Mouse (Mus musculus): ENCODE results near the gene Asb13. TPM values are rescaled to one million over a fixed set of nuclear protein-coding genes. Genes with fewer than 3 reads are reported as not detected.

Gene Asb13
- polyA plus RNA-seq, 1 experiment from 2014 or later = 4.9 TPM

DNA sequence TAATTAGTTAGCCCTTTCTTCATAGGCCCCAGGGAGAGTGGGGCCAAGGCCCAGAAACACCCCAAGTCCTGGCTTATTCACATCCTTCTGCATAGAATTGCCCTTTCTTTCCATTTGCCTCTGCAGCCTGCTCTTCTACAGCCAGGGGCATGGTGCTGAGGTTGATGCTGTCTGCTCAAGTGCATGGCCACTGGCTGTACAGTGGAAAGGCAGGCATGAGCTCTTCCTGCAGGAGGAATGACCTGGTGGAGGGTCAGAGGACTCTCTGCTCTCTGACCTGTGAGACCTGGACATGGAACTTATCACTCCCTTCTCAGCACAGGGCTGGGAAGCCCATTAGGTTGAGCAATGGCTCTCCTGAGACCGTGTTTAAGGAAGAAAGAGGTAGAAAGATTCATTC lies 35.8 kb downstream of the Asb13 start:
- Histone ChIP-seq H3K27me3 (replicated peaks; ENCODE audit: control insufficient read depth, insufficient read depth, low read length) (no peaks in the 10 kb centered on the region), H3K4me1 (ENCODE audit: control insufficient read depth, insufficient read depth, low read length) (peaks cover 26% of the 10 kb centered on the region), H3K36me3 (ENCODE audit: control insufficient read depth, insufficient read depth, low read length) (no peaks in the 10 kb centered on the region), H3K9me3 (ENCODE audit: control insufficient read depth, low read length) (peaks cover 3% of the 10 kb centered on the region; the same call in 1 of the 2 replicates), H3K4me2 (ENCODE audit: low read depth, low read length) (no peak overlapping the region), H3K9ac (ENCODE audit: low read depth, low read length) (no peak overlapping the region), H3K27ac (replicated peaks; ENCODE audit: low read depth, low read length) (peak overlapping the region; percentile 54), H3K4me3 (ENCODE audit: low read depth, low read length) (no peak overlapping the region)
- ATAC-seq (ENCODE audit: low read depth) (no peak), DNase-seq (ENCODE audit: low spot score) (no peak)
- WGBS = 64% methylated on average over 1 of the region's 1 CpGs

- Histone ChIP-seq H3K27ac (replicated peaks; ENCODE audit: low read depth, low read length) (peak overlapping the region; percentile 54), H3K4me1 (ENCODE audit: control insufficient read depth, insufficient read depth, low read length) (peaks cover 26% of the 10 kb centered on the region), H3K9me3 (ENCODE audit: control insufficient read depth, low read length) (peaks cover 3% of the 10 kb centered on the region; the same call in 1 of the 2 replicates), H3K9ac (ENCODE audit: low read depth, low read length) (no peak overlapping the region), H3K4me2 (ENCODE audit: low read depth, low read length) (no peak overlapping the region), H3K27me3 (replicated peaks; ENCODE audit: control insufficient read depth, insufficient read depth, low read length) (no peaks in the 10 kb centered on the region), H3K4me3 (ENCODE audit: low read depth, low read length) (no peak overlapping the region), H3K36me3 (ENCODE audit: control insufficient read depth, insufficient read depth, low read length) (no peaks in the 10 kb centered on the region)
- ATAC-seq (ENCODE audit: low read depth) (peak; percentile 78), DNase-seq (ENCODE audit: low spot score) (peak; percentile 94)
- 27% methylated on average over 1 of the region's 1 CpGs for WGBS
Observed at GRCm38 (mm10) chr13:3670039-3670438, 36.2 kb downstream of the Asb13 start.

DNA sequence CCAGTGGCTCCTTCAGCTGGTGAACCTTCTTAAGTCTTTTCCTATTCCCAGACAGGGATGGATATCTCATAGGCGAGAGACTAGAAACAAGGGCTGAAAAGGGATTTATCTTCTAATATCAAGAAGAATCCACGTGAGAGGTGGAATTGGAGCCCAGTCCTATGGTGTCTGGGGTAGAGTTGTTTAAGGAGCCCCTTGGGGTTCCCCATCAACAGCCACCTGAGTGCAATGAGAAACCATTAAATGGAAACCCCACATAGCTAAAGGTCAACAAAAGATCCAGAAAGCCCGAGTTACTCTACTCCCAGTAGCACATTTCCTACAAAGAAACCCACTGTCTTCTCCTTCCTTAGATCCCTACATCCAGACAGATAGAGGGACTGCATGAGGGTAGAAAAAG lies 39.3 kb downstream of the Asb13 start:
- no peak overlapping the region for H3K4me3 ChIP-seq (ENCODE audit: low read depth, low read length)
- ATAC-seq (ENCODE audit: low read depth) (no peak), DNase-seq (ENCODE audit: low spot score) (no peak)
- 57% methylated on average over 3 of the region's 3 CpGs for WGBS
- no peak overlapping the region for H3K4me2 ChIP-seq (ENCODE audit: low read depth, low read length)
- no peaks in the 10 kb centered on the region for H3K27me3 ChIP-seq (replicated peaks; ENCODE audit: control insufficient read depth, insufficient read depth, low read length)
- no peak overlapping the region for H3K27ac ChIP-seq (replicated peaks; ENCODE audit: low read depth, low read length)
- H3K36me3 ChIP-seq (ENCODE audit: control insufficient read depth, insufficient read depth, low read length) = no peaks in the 10 kb centered on the region
- H3K4me1 ChIP-seq (ENCODE audit: control insufficient read depth, insufficient read depth, low read length) = peaks cover 23% of the 10 kb centered on the region
- no peak overlapping the region for H3K9ac ChIP-seq (ENCODE audit: low read depth, low read length)
- H3K9me3 ChIP-seq (ENCODE audit: control insufficient read depth, low read length) = peaks cover 9% of the 10 kb centered on the region; the same call in 1 of the 2 replicates

GRCm38 (mm10) chr13:3673622-3674021 lies 39.8 kb downstream of the Asb13 start:
- peak; percentile 35 for ATAC-seq (ENCODE audit: low read depth)

DNA sequence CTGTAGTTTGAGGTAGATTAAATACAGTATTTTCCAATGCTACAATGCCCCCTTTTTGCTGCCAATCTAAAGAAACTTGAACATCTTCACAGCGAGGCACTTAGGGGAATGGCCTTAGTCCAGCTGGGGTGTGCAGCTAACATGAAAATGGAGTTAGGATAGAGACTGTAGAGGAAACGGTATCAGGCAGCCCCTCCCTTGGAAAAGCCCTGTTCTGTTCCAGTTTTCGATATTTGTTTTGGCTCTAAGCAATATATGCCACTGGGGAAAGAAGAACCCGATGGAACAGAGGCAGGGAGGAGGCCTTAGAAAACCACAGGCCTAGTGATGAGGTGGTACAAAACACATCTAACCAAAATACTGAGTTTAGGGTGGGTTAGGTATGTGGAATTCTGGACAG lies 42.0 kb downstream of the Asb13 start:
- Histone ChIP-seq H3K27me3 (replicated peaks; ENCODE audit: control insufficient read depth, insufficient read depth, low read length) (no peaks in the 10 kb centered on the region), H3K9ac (ENCODE audit: low read depth, low read length) (no peak overlapping the region), H3K27ac (replicated peaks; ENCODE audit: low read depth, low read length) (no peak overlapping the region), H3K36me3 (ENCODE audit: control insufficient read depth, insufficient read depth, low read length) (no peaks in the 10 kb centered on the region), H3K9me3 (ENCODE audit: control insufficient read depth, low read length) (peaks cover 6% of the 10 kb centered on the region; the same call in 1 of the 2 replicates), H3K4me3 (ENCODE audit: low read depth, low read length) (no peak overlapping the region), H3K4me1 (ENCODE audit: control insufficient read depth, insufficient read depth, low read length) (0 out of 2 replicates have a peak, but pooled peaks cover 6% of the 10 kb centered on the region), H3K4me2 (ENCODE audit: low read depth, low read length) (no peak overlapping the region)
- ATAC-seq (ENCODE audit: low read depth) (0 out of 2 replicates have a peak, but pooled peaks have one; percentile 16), DNase-seq (ENCODE audit: low spot score) (peak; percentile 50)
- WGBS = 68% methylated on average over 4 of the region's 4 CpGs

More at GRCm38 (mm10) chr13:3673622-3674021, 39.8 kb downstream of the Asb13 start:
- Histone ChIP-seq H3K27ac (replicated peaks; ENCODE audit: low read depth, low read length) (peak overlapping the region; percentile 22; the same call in 1 of the 2 replicates), H3K27me3 (replicated peaks; ENCODE audit: control insufficient read depth, insufficient read depth, low read length) (no peaks in the 10 kb centered on the region), H3K9ac (ENCODE audit: low read depth, low read length) (no peak overlapping the region), H3K4me3 (ENCODE audit: low read depth, low read length) (no peak overlapping the region), H3K4me2 (ENCODE audit: low read depth, low read length) (no peak overlapping the region), H3K36me3 (ENCODE audit: control insufficient read depth, insufficient read depth, low read length) (no peaks in the 10 kb centered on the region), H3K4me1 (ENCODE audit: control insufficient read depth, insufficient read depth, low read length) (peaks cover 23% of the 10 kb centered on the region), H3K9me3 (ENCODE audit: control insufficient read depth, low read length) (peaks cover 8% of the 10 kb centered on the region; the same call in 1 of the 2 replicates)
- DNase-seq (ENCODE audit: low spot score) = peak; percentile 79
- 34% methylated on average over 4 of the region's 4 CpGs for WGBS

DNA sequence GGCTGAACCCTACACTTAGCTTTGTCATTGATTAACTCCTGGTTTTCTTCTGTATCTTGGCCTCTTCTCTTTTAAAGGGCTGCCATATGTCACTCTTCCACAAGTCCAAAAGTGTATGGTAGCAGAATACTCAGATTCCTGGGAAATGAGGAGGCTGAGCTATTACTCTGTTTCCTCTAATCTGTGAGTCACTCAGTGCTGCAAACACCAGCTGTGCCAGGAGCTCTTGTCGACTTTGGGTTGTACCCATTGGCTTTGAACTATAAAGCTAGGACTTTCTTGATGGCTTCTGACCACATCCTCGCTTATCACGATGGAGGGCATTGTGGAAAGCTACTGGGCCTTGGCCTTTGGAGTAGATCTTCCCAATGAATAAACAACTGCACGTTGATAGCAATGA lies 45.3 kb downstream of the Asb13 start:
- Histone ChIP-seq H3K4me1 (ENCODE audit: control insufficient read depth, insufficient read depth, low read length) (0 out of 2 replicates have a peak, but pooled peaks cover 4% of the 10 kb centered on the region), H3K4me2 (ENCODE audit: low read depth, low read length) (no peak overlapping the region), H3K27me3 (replicated peaks; ENCODE audit: control insufficient read depth, insufficient read depth, low read length) (no peaks in the 10 kb centered on the region), H3K9me3 (ENCODE audit: control insufficient read depth, low read length) (peaks cover 6% of the 10 kb centered on the region; the same call in 1 of the 2 replicates), H3K9ac (ENCODE audit: low read depth, low read length) (no peak overlapping the region), H3K27ac (replicated peaks; ENCODE audit: low read depth, low read length) (no peak overlapping the region), H3K36me3 (ENCODE audit: control insufficient read depth, insufficient read depth, low read length) (no peaks in the 10 kb centered on the region), H3K4me3 (ENCODE audit: low read depth, low read length) (no peak overlapping the region)
- 80% methylated on average over 4 of the region's 4 CpGs for WGBS
- ATAC-seq (ENCODE audit: low read depth) = no peak
- DNase-seq (ENCODE audit: low spot score) = no peak

GRCm38 (mm10) chr13:3686306-3686705 lies 52.5 kb downstream of the Asb13 start:
- Histone ChIP-seq H3K36me3 (ENCODE audit: control insufficient read depth, insufficient read depth, low read length) (no peaks in the 10 kb centered on the region), H3K27ac (replicated peaks; ENCODE audit: low read depth, low read length) (no peak overlapping the region), H3K4me2 (ENCODE audit: low read depth, low read length) (no peak overlapping the region), H3K4me3 (ENCODE audit: low read depth, low read length) (no peak overlapping the region), H3K27me3 (replicated peaks; ENCODE audit: control insufficient read depth, insufficient read depth, low read length) (no peaks in the 10 kb centered on the region), H3K4me1 (ENCODE audit: control insufficient read depth, insufficient read depth, low read length) (no peaks in the 10 kb centered on the region), H3K9me3 (ENCODE audit: control insufficient read depth, low read length) (no peaks in the 10 kb centered on the region), H3K9ac (ENCODE audit: low read depth, low read length) (no peak overlapping the region)
- WGBS = 64% methylated on average over 1 of the region's 1 CpGs
- ATAC-seq (ENCODE audit: low read depth) (no peak), DNase-seq (ENCODE audit: low spot score) (no peak)

DNA sequence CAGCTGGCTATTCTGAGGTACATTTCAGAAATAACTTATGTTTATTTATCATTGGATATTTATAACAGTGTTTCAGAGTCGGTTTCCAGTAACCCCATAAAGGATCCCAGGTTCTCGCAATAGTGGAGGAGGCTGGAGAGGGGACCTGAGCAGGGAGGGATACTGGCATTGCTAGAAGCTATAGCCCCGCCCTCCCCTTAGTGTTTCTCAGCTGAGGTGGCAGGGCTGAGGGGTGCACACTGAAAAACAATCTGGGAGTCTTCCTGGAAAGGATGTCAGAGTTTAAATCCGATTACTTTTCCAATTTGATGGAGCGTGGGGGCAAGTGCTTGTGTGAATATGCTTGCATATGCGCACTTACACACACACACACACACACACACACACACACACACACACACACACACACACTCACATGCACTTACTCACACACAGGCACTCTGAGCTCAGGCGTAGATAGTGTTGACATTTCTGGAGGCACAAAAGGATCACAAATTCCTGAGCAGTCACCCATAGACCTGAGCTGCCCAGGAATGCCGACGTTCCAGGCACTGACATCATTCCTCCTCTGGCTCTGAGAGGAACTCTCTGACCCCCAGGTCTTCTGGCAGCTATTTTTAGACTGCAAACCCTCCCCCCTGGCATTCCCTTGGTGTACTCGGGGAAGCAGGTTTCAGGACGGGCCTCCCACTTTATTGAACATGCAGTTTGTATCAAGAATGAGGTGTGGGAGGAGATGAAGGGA lies 60.9 kb downstream of the Asb13 start:
- peak overlapping the region; percentile 23; the same call in 1 of the 2 replicates for H3K4me2 ChIP-seq (ENCODE audit: low read depth, low read length)
- no peak overlapping the region for H3K9ac ChIP-seq (ENCODE audit: low read depth, low read length)
- H3K36me3 ChIP-seq (ENCODE audit: control insufficient read depth, insufficient read depth, low read length) = no peaks in the 10 kb centered on the region
- no peaks in the 10 kb centered on the region for H3K27me3 ChIP-seq (replicated peaks; ENCODE audit: control insufficient read depth, insufficient read depth, low read length)
- WGBS = 10% methylated on average over 11 of the region's 11 CpGs
- H3K4me1 ChIP-seq (ENCODE audit: control insufficient read depth, insufficient read depth, low read length) = peaks cover 25% of the 10 kb centered on the region
- peak overlapping the region; percentile 55 for H3K27ac ChIP-seq (replicated peaks; ENCODE audit: low read depth, low read length)
- ATAC-seq (ENCODE audit: low read depth) = peak; percentile 92
- no peaks in the 10 kb centered on the region for H3K9me3 ChIP-seq (ENCODE audit: control insufficient read depth, low read length)
- DNase-seq (ENCODE audit: low spot score) = peak; percentile 89
- H3K4me3 ChIP-seq (ENCODE audit: low read depth, low read length) = no peak overlapping the region
